In the genomic region with DNA sequence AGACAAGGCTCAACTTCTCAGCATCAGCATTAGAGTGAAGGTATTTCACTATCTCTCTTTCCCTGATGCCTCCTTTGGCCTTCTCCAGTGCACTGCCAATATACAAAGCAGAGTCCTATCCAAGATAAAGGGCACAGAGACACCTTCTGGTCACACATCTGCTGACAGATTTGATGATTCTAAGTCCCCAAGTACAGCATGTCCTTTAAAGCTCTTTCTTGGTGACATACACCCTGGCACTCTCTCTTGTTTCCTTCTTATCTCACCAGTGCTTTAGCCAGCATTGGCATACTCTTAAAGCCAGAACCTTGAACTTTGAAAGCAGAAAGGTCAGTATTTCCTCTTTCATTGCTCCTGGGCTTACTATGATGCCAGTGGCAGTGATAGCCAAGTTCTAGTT, we compare ENCODE assay signal across 14 mouse cellular contexts.
"Had no signal": no experiment of that assay in that cellular context is flagged by ENCODE, and none has a peak within 500 bp of the region (broad histone marks: within the 10 kb centered on the region; RNA-seq: fewer than 3 reads in every experiment).

No protein-coding gene starts in this region.

- DNase-seq: kidney, adult 2 months; kidney, postnatal 25 days; layer of hippocampus, postnatal 36 days; left cerebral cortex, postnatal 4 days; lung, adult 2 months; lung, postnatal 14 days; right cerebral cortex, adult 18-20 months; right cerebral cortex, postnatal 14 days; right cerebral cortex, postnatal 4 days; thymus, adult 2 months; thymus, postnatal 14 days; thymus, postnatal 4 days had no signal

- ATAC-seq: liver, embryonic 12.5 days; midbrain, embryonic 15.5 days had no signal
